Mouse (Mus musculus) erythroid progenitor cell, adult 5-6 weeks (primary cell): ENCODE results near the gene Hnrnpa3. TPM values are rescaled to one million over a fixed set of nuclear protein-coding genes. Genes with fewer than 3 reads are reported as not detected.
"Not testable (repeated sequence)": the region's sequence is repeated elsewhere in the genome, so short reads cannot be mapped to it uniquely, and the experiment has no call there.

ENCODE experiments used
- ATAC-seq: replicated peaks from 2 replicates; pipeline ENCODE4 v1.8.0; 2016; ENCODE audit warnings: moderate number of reproducible peaks, mild to moderate bottlenecking, moderate TSS enrichment, inconsistent platforms; ENCODE audit not compliant: poor library complexity, low FRiP score, severe bottlenecking
- total RNA-seq, 2 experiments: library from RNA; stranded (forward) in 1 of 2; stranded (reverse) in 1 of 2; fragments of 150-400 nt in 1 of 2; fragments of 186-747, 209-891 nt in 1 of 2; gene quantifications; 2 replicates each; pipeline versions ENCODE4 v1.2.3 to v1.2.4; 2015 to 2017; ENCODE audit warnings: low replicate concordance in 2 of 2

Hnrnpa3 gene
- total RNA-seq, 2 experiments from 2014 or later = 329 to 355 TPM

DNA sequence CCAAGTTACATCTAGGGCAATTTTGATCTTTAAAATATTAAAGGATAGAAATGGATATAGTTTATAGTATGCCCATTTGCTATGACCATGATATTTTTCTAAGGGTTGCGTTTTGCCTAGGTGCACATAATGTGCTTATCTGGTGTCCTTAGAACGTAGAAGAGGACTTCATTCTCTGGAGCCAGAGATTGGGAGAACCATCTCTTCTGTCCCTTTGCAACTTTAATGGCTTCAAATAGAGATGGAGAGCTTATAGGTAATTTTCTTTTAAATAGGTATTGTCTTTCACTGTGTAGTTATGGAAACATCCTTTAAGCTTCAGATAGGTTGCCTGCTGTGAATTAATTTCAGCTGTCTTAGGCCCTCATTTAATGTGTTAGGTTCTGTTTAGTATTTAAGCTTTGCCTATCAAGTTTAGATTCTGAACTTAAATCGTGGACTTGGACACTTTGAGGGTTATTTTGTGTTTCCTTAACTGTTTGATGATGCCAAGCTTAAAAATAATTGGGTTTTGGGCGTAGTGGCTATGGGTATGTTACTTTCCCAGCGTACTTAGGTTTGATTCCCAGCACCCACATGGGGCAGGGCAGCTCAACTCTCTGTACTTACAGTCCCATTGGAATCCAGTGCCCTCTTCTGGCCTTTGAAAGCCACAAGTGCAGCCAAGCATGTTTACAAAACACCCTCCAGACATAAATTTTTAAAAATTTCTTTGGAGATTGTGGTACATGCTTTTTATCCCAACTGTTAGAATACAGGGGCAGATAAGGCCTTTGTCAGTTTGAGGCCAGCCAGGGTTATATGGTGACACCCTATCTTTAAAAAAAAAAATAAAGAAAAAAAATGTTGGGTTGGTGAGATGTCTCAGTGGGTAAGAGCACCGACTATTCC is 11.6 kb downstream of the Hnrnpa3 start:
- ATAC-seq = no peak

- ATAC-seq = no peak
These were observed 12.2 kb downstream of the Hnrnpa3 start for GRCm38 (mm10) chr2:75671337-75671660.

DNA sequence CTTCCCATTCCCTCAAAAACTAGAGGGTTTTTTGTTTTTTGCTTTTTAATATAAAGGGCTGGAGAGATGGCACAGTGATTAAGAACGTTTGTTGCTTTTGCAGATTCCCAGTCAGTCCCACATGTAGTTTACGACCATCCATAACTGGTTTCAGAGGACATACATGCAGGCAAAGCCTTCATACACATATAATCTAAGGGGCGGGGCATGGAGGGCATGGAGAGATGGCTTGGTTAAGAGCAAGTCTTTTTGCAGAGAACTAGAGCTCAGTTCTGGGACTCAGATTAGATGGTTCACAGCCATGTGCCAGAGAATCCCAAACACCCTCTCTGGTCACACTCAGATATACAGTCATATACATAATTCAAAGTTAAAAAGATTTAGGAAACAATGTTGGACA is 13.5 kb downstream of the Hnrnpa3 start:
- no peak for ATAC-seq

- ATAC-seq = no peak
These were observed 17.5 kb downstream of the Hnrnpa3 start for GRCm38 (mm10) chr2:75676567-75676966.

- ATAC-seq = no peak
These were observed 20.9 kb downstream of the Hnrnpa3 start for GRCm38 (mm10) chr2:75679947-75680346.

GRCm38 (mm10) chr2:75681439-75681838 is 22.4 kb downstream of the Hnrnpa3 start:
- ATAC-seq = no peak

- no peak; the same call in 1 of the 2 replicates for ATAC-seq
These were observed 24.1 kb downstream of the Hnrnpa3 start for GRCm38 (mm10) chr2:75682978-75683709.

- ATAC-seq = no peak
These were observed 25.5 kb downstream of the Hnrnpa3 start for GRCm38 (mm10) chr2:75684526-75684925.

DNA sequence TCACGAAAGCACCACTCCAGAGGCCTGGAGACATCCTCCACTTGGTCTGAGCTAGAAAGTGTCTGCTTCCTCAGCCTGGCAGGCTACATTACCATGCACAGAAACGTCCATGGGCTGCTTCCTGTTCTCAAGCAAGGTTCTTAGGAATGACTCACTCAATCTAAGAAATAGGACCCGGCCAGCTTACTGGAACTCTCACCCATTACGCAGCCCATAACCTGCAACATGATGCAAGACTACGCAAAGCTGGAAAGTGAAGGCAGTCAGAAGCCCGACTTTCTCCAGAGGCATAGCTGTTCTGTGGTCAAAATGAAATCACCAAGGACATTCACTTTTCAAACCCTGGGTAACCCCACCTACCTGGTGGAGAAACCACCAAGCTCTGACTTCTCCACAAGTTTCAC is 26.4 kb downstream of the Hnrnpa3 start:
- ATAC-seq = no peak

GRCm38 (mm10) chr2:75687040-75687749 is 28.1 kb downstream of the Hnrnpa3 start:
- no peak for ATAC-seq

- ATAC-seq = no peak
These were observed 29.8 kb downstream of the Hnrnpa3 start for GRCm38 (mm10) chr2:75688901-75689300.

DNA sequence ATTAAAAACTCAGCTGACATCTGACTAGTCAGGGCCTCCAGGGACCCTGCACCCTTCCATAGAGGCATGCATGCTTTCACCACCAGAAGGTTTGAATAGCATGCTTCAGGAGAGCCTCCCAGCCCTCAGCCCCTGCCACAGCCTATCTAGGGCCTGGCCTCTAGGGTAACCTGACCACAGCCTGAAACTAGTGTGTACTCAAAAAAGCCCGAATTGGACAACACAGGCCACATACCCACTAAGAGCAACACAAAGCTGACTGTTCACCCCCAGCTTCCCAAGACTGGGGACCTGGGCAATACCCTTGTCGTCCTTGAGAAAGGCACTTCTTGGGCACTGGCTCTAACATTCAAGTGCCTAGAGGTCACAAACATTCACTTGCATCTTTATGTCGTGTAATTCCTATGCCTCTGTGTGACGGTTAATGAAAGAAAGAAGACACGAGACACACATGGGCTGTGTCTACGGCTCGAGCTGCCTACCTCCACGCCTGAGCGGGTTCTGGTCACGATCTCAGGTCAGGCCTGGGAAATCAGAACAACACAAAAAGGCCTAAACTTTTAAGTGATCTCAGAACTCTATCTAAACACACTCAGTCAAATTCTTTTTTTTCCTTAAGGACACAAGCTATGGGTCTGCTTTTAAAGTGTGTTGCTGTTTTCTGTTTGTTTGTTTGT is 30.6 kb downstream of the Hnrnpa3 start:
- no peak for ATAC-seq

DNA sequence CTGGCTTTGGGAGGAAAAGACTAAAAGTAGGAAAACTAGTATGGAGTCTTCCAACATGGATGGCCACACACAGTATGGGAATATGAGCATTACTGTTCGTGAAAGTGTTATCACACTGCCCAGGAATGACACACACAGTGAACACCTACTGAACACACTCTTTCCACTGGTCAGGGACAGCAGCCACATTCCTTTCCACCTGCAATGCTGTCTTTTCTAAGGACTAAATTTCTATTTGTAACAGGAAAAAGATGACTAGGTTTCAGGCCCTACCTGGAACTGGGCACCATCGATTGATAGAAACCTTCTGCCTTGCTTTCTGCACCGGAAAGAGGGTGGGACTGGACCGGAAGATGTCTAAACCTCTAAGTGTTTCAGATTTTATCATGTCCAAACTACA is 31.6 kb downstream of the Hnrnpa3 start:
- no peak for ATAC-seq

DNA sequence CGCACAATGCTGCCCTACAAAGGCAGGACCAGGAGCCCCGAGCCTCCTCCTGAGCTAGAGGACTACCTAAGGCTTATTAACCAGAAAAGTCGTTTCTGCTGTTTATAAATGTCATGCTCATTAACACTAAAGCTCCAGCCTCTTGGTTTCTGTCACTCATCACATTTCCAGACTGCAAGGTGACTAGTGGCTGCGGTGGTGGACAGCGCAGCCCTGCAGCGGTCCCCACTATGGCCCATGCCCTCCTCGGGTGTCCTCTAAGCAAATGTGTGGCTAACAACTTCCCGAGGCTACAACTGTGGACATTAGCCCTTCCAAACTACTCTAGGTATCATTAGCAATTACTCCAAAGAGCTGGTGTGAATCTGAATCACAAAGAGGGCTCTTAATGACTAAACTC is 32.3 kb downstream of the Hnrnpa3 start:
- ATAC-seq = no peak

DNA sequence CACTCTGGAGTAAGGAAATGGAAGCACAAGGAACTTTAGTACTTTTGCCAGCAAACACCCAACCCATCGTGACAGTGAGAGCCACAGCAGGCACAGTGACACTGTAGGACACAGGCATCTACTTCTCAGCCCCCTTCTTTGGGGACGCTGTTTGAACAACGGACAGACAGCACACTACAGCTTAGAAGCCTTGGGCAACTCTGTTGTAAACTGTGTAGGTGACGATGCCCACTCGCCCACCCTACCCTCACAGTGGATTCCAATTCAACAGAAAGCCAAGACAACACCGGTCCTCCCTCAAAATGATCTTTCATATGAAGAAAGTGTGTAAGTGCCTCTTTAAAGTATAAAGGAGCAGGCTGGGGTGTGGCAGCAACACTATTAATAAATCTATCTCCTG is 33.3 kb downstream of the Hnrnpa3 start:
- no peak for ATAC-seq

- ATAC-seq = not testable (repeated sequence)
These were observed 35.9 kb downstream of the Hnrnpa3 start for GRCm38 (mm10) chr2:75694926-75695325.

DNA sequence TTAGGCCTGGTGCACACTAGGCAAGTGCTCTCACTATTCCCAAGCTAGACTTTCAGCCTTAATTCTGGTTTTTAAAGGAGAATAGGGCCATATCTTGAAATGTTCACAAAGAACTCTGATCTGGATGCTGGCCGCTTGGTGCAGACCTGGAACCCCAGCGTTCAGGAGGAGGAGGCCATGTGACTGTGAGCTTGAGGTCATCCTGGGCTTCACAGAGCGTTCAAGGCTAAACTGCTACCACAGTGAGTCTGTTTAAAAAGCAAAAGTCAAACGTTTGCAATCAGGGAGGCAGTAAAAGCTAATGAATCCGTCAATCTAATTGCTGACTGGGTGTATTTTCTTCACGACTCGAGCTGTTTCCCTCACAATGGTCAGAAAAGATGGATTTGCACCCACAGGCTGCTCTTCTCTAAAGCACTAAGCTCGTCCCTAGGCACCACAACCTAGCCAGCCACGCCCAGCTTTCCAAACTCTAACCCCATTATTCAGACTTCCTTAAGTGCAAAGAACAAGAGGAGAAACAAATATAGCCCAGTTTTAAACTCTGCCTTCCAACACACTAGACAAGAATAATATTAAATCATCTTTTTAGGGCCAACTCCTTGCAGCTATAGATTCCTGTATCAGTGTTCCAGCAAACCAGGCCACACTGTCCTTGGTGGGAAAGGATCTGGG is 36.8 kb downstream of the Hnrnpa3 start:
- no peak for ATAC-seq

DNA sequence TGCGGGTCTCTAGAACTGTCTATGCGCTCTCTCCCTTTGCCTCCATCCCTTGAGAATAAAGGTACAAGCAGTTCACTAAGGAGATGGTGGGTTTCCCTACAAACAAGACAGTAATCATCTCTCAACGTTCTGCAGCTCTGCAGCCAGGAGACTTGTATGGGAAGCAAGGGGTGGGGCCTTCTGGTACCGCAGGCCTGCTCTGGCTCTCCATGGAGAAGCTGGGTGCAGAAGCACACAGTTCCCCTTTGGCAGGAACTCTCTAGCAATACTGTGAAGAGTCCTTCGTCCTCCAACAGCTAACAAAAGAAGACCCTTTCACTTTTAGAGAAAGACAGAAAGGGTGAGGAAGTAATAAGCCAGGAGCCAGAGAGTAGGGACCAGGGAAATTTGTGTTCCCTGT is 37.3 kb downstream of the Hnrnpa3 start:
- no peak for ATAC-seq

DNA sequence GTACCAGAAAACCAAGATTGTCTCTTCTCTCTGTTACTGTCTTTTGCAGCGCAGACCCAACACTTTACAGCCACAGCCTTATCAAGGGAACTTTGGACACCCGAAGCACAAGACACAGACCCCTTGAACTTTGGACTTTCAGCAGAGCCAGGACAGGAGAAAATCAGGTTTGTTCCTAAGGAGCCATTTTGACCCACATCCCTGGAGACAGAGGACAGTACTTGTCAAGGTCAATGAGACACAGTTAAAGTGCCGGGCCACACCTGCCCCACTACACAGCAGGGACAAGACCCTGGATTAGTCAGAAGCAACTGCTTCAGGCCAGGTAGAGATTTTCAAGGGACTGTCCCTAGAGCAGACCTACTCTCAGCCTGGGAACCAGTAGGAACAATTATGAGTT is 38.2 kb downstream of the Hnrnpa3 start:
- no peak for ATAC-seq

GRCm38 (mm10) chr2:75698007-75698406 is 38.9 kb downstream of the Hnrnpa3 start:
- no peak for ATAC-seq
